Mouse (Mus musculus) neural tube, embryonic 11.5 days (tissue): ENCODE data around the gene Gpld1. TPM values are rescaled to one million over a fixed set of nuclear protein-coding genes. Genes with fewer than 3 reads are reported as not detected.

Experiments used
- ATAC-seq: fragments of 200-750 bp; cut with Nextera tagmentation; 2 replicates; pipeline ENCODE4 v1.8.0; 2017; ENCODE audit warnings: moderate number of reproducible peaks, mild to moderate bottlenecking, moderate TSS enrichment, moderate library complexity; ENCODE audit not compliant: insufficient read depth, low FRiP score, low TSS enrichment
- DNase-seq: peaks from one replicate; pipeline ENCODE4 v3.0.0-alpha.2; 2015; ENCODE audit warnings: low spot score
- H3K27ac ChIP-seq: fragments of 300-500 bp; sonication (generic); 2 replicates; pipeline ENCODE4 v1.5.1; 2014; ENCODE audit warnings: low read depth, mild to moderate bottlenecking, low read length
- H3K27me3 ChIP-seq: fragments of 300-500 bp; sonication (generic); 2 replicates; pipeline ENCODE4 v1.6.1; 2014; ENCODE audit warnings: mild to moderate bottlenecking, low read length, mixed read lengths; ENCODE audit not compliant: control insufficient read depth, insufficient read depth
- H3K36me3 ChIP-seq: fragments of 300-500 bp; sonication (generic); 2 replicates; pipeline ENCODE4 v1.6.1; 2014; ENCODE audit warnings: mild to moderate bottlenecking, low read length, moderate library complexity, mixed read lengths; ENCODE audit not compliant: control insufficient read depth, insufficient read depth
- H3K4me1 ChIP-seq: fragments of 300-500 bp; sonication (generic); 2 replicates; pipeline ENCODE4 v1.6.1; 2014; ENCODE audit warnings: low read length, mixed read lengths; ENCODE audit not compliant: control insufficient read depth, insufficient read depth
- H3K4me2 ChIP-seq: fragments of 300-500 bp; sonication (generic); 2 replicates; pipeline ENCODE4 v1.6.1; 2014; ENCODE audit warnings: low read depth, mild to moderate bottlenecking, moderate library complexity
- H3K4me3 ChIP-seq: fragments of 300-500 bp; sonication (generic); 2 replicates; pipeline ENCODE4 v1.5.1; 2014; ENCODE audit warnings: low read depth, low read length
- H3K9ac ChIP-seq: fragments of 300-500 bp; sonication (generic); 2 replicates; pipeline ENCODE4 v1.6.1; 2014; ENCODE audit warnings: mild to moderate bottlenecking, low read length
- H3K9me3 ChIP-seq: fragments of 300-500 bp; sonication (generic); 2 replicates; pipeline ENCODE4 v1.6.1; 2016; ENCODE audit warnings: low read length; ENCODE audit not compliant: control insufficient read depth
- WGBS: fragments of 180-500 bp; shearing (Covaris S2); extraction: QIAGEN DNeasy Blood & Tissue Kit; methylation state at CpG from one replicate; pipeline ENCODE4 v1.1.7; 2014; 5-methylcytosine and 5-hydroxymethylcytosine counted together
- polyA plus RNA-seq: library from polyadenylated mRNA; unstranded; fragments of >200 nt; fragmentation: Nextera tagmentation; extraction: Ambion mirVana; gene quantifications from 2 replicates; pipeline ENCODE4 v1.2.1, GENCODE M21; 2014

Gpld1 gene
- 0.43 and 0.76 TPM in 2 replicates for polyA plus RNA-seq

DNA sequence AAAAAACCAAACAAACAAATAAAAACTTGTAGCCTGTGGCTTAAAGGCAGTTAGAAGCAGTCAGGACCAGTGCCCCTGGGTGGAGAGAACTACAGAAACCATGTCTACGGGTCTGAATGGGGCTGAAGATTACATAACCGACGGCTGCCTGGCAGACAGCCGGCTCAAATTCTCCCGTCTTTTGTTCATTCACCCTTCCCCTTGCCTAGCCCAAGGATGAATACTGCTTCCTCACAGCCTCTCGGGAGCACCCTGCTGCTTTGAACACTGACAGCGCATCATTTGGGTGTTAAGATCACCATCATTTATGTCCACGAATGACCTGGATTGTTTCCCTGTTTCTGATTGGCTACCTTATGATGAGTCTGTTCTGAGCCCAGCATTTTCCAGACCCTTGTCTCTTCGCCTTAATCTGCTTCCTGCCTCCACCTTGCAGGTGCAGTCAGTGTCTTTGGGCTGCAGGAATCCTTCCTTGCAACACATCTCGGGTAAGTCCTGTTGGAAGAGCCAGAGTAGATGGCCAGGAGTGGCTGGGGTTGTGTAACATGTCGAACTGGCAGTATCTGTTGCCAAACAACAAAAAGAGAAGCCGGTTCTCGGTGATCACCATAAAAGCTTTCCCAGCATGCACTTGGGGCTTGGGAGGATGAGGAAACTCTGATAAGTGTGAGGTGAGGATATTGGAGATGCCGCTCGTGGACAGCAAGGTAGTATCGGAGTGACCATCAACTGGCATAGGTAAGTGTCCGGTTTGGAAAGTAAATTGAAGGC, at the start of gene Gpld1:
Gene Gpld1, plus strand, starts transcription at position 641 of the 771 bp plus-strand sequence.
- Histone ChIP-seq H3K4me3 (no peak within 1 kb of the TSS), H3K9me3 (no peaks in the 10 kb centered on the region), H3K4me2 (no peak within 1 kb of the TSS), H3K27ac (no peak within 1 kb of the TSS), H3K9ac (no peak within 1 kb of the TSS), H3K36me3 (no peaks in the 10 kb centered on the region), H3K4me1 (0 out of 2 replicates have a peak, but pooled peaks cover 6% of the 10 kb centered on the region), H3K27me3 (no peaks in the 10 kb centered on the region)
- WGBS, result 58% methylated on average over 17 of the region's 17 CpGs
- ATAC-seq, result no peak
- no peak for DNase-seq

DNA sequence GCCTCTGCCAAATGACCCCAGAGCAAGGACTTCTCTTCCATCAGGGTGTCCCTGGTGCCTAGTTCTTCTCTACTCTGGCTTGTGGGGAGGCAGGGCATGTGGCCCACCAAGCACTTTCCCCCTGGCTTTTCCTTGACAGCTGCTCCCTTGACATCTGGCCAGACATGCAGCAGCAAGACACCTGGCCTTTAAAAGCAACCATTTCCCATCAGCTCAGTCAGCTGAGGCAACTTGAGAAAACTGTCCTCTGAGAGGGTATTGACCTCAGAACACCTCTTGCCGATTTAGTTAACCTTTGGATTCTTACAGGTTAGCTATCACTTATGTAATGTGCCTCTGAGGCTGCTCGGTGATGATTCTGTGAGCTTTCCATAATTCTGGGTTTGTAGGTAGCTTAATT, 49.1 kb upstream of the Gpld1 start:
- H3K27ac ChIP-seq, result no peak overlapping the region
- H3K9me3 ChIP-seq, result no peaks in the 10 kb centered on the region
- H3K4me1 ChIP-seq, result 0 out of 2 replicates have a peak, but pooled peaks cover 2% of the 10 kb centered on the region
- H3K27me3 ChIP-seq, result no peaks in the 10 kb centered on the region
- H3K9ac ChIP-seq, result no peak overlapping the region
- DNase-seq (no peak), ATAC-seq (no peak)
- no peak overlapping the region for H3K4me3 ChIP-seq
- H3K36me3 ChIP-seq, result no peaks in the 10 kb centered on the region
- WGBS, result 86% methylated on average over 2 of the region's 2 CpGs
- H3K4me2 ChIP-seq, result no peak overlapping the region

DNA sequence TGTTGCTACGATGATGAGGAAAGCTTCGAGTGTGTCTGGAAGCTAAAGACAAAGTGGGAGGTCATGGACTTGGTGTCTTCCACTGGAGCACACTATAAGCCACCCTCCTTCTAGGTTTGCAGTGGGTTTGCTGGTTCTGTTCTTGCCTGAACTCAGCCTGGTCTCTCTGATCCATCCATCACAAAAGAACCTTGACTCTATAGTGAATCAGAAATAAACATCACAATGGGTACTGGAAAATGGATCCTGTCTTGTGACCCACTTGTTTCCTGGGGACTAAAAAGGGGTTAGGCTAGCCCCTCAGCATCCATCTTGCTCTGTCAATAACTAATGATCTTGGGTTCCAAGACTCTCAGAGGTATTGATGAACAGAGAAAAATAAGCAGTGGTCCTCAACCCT, 41.0 kb upstream of the Gpld1 start:
- Histone ChIP-seq H3K4me2 (no peak overlapping the region), H3K27ac (no peak overlapping the region), H3K36me3 (no peaks in the 10 kb centered on the region), H3K4me3 (no peak overlapping the region), H3K4me1 (no peaks in the 10 kb centered on the region), H3K9me3 (no peaks in the 10 kb centered on the region), H3K9ac (no peak overlapping the region), H3K27me3 (no peaks in the 10 kb centered on the region)
- WGBS, result 92% methylated on average over 2 of the region's 2 CpGs
- DNase-seq (no peak), ATAC-seq (no peak)

DNA sequence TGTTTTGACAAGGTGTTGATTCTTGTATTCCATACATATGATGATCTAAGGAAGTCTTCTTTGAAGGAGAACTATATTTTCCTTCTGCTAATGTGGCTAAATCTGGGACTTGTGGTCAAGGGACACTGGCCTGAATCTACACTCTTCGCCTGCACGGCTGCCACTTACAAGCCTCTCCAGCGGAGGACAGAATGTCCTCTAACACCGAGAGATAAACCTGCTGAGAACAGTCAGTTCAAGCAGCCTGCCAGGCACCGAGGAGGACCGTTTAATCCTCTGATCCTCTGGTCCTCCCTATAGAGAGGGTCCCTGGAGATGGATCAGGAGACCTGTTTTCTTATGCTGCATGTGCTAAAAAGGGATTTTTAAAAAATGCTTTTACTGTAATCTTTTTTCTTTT, 39.5 kb upstream of the Gpld1 start:
- Histone ChIP-seq H3K36me3 (no peaks in the 10 kb centered on the region), H3K4me2 (no peak overlapping the region), H3K9me3 (no peaks in the 10 kb centered on the region), H3K9ac (no peak overlapping the region), H3K27me3 (no peaks in the 10 kb centered on the region), H3K4me1 (no peaks in the 10 kb centered on the region), H3K4me3 (no peak overlapping the region), H3K27ac (no peak overlapping the region)
- ATAC-seq (no peak), DNase-seq (no peak)
- WGBS, result 84% methylated on average over 6 of the region's 6 CpGs

DNA sequence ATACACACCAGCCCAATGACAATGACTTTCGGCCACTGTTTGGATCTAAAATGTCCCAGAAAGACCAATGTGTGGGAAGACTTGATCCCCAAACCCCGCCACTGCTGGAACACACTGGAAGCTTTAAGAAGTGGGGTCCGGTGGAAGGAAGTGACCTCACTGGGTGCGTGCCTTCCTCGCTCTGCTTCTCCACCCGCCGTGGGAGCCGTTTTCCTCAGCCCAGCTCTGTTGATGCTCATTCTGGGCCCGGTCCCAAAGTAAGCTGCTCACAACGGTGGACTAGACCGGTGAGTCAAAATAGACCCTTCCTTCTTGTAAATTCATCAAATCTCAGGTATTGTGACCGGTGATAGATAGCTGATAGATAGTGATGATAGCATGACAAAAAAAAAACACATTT, 37.5 kb upstream of the Gpld1 start:
- Histone ChIP-seq H3K4me2 (no peak overlapping the region), H3K9me3 (no peaks in the 10 kb centered on the region), H3K27ac (no peak overlapping the region), H3K36me3 (no peaks in the 10 kb centered on the region), H3K9ac (no peak overlapping the region), H3K4me1 (no peaks in the 10 kb centered on the region), H3K27me3 (no peaks in the 10 kb centered on the region), H3K4me3 (no peak overlapping the region)
- WGBS, result 89% methylated on average over 12 of the region's 12 CpGs
- ATAC-seq (no peak), DNase-seq (no peak)

DNA sequence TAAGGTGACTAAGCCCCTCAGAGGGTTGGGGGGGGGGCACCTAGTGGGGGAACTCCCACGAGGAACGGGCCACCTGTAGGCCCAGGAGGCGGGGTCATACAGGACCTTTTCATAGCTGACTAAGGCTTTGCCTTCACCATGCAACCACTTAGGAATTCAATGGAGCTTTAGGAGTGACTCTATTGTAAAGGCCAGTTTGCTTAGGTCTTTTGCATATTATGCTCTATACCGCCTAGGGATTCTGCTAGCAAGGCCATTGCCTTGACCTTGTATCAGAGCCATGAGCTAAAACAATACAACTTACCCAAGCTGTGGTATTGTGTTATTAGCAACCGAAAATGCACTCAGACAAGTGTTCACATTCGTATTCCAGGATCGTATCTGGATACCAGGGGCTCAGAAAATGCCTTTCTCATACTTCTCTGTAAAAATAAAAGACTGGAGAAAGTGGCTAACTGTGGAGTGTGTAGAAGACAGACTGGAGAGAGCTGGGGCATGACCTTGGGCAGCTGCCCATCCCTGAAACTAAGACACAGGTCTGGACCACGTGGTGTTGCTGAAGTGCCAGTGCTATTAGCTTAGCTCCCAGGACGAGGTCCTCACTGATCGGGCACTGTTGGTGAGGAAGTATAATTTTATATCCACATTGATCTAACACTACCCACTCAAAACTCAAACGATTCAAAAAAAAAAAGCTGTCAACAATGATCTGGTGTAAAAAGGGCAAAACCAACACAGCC, 36.0 kb upstream of the Gpld1 start:
- 86% methylated on average over 11 of the region's 11 CpGs for WGBS
- no peak for DNase-seq
- no peak overlapping the region for H3K4me2 ChIP-seq

DNA sequence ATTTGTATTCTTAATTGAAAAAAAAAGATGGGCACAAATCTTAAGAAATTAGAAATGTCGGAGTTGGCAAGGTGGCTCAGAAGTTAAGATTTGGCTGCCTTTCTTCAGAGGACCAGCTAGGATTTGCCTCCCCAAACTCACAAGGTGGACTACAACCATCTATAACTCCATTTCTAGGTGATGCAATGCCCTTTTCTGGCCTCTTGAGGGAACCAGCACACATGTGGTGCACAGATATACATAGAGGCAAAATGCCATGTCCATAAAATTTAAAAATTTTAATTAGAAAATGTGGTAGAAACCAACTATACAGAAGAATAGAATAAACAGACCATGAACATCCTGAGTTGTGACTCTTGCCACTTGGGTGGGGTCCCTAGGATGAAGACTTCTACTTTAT, 33.8 kb upstream of the Gpld1 start:
- Histone ChIP-seq H3K9ac (no peak overlapping the region), H3K27me3 (no peaks in the 10 kb centered on the region), H3K27ac (no peak overlapping the region), H3K36me3 (no peaks in the 10 kb centered on the region), H3K4me2 (no peak overlapping the region), H3K4me3 (no peak overlapping the region), H3K9me3 (no peaks in the 10 kb centered on the region), H3K4me1 (no peaks in the 10 kb centered on the region)
- WGBS, result 100% methylated on average over 1 of the region's 1 CpGs
- DNase-seq (no peak), ATAC-seq (no peak)

More for the DNA sequence above, 36.0 kb upstream of the Gpld1 start:
- H3K9me3 ChIP-seq, result no peaks in the 10 kb centered on the region
- H3K9ac ChIP-seq, result no peak overlapping the region
- H3K36me3 ChIP-seq, result no peaks in the 10 kb centered on the region
- no peak overlapping the region for H3K4me3 ChIP-seq
- H3K27ac ChIP-seq, result no peak overlapping the region
- no peaks in the 10 kb centered on the region for H3K4me1 ChIP-seq
- H3K27me3 ChIP-seq, result no peaks in the 10 kb centered on the region
- no peak for ATAC-seq

DNA sequence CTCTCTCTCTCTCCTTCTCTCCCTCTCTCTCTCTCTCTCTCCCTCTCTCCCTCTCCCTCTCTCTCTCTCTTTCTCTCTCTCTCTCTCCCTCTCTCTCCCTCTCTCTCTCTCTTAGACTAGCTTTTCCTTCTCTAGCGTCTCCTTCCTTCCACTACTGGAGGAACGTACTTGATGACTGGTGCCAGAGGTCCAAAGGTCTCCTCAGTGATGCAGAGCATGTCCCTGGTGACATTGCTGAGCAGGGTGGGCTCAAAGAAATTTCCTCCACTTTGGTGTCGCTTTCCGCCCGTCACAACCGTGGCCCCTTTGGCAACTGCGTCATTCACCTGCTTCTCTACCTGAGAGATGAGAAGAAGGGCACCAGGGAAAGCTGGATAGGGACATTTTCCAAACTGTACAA, 29.4 kb upstream of the Gpld1 start:
- Histone ChIP-seq H3K4me3 (no peak overlapping the region), H3K27me3 (no peaks in the 10 kb centered on the region), H3K27ac (no peak overlapping the region), H3K9ac (no peak overlapping the region), H3K4me1 (no peaks in the 10 kb centered on the region), H3K36me3 (no peaks in the 10 kb centered on the region), H3K9me3 (no peaks in the 10 kb centered on the region), H3K4me2 (no peak overlapping the region)
- ATAC-seq (no peak), DNase-seq (no peak)
- 92% methylated on average over 7 of the region's 7 CpGs for WGBS

DNA sequence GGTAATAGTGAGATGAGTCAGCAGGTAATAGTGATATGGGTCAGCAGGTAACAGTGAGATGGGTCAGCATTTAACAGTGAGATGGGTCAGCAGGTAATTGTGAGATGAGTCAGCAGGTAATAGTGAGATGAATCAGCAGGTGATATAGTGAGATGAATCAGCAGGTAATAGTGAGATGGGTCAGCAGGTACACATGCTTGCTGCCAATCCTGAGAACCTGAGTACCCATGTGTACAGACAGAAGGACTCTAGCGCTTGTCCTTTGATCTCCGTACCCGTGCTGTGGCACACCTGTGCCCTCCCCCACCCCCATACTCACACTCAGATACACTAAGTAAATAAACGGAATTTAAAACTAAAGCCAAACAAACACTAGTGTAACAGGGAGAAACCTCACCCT, 28.0 kb upstream of the Gpld1 start:
- Histone ChIP-seq H3K27me3 (no peaks in the 10 kb centered on the region), H3K4me2 (no peak overlapping the region), H3K36me3 (no peaks in the 10 kb centered on the region), H3K9ac (no peak overlapping the region), H3K27ac (no peak overlapping the region), H3K4me3 (no peak overlapping the region), H3K4me1 (no peaks in the 10 kb centered on the region), H3K9me3 (no peaks in the 10 kb centered on the region)
- no peak for ATAC-seq
- no peak for DNase-seq
- 90% methylated on average over 4 of the region's 4 CpGs for WGBS
